Mouse (Mus musculus) gastrocnemius, postnatal 14 days (tissue): Measurements from ENCODE around the gene Tekt5. TPM values are rescaled to one million over a fixed set of nuclear protein-coding genes. Genes with fewer than 3 reads are reported as not detected.

Source experiments
- DNase-seq: peaks from one replicate; pipeline ENCODE4 v3.0.0; 2021; ENCODE audit warnings: mixed read lengths
- intact Hi-C: fragments of 180-260 bp; cut with DNase I; formaldehyde crosslinking; loops from one replicate; pipeline ENCODE4 v1.15.1; 2025; ENCODE audit warnings: low total_unique reads
- long read RNA-seq, 2 experiments: library from polyadenylated mRNA; stranded (forward); transcript quantifications; one replicate each; pipeline ENCODE4 v2.0.0; 2021
- total RNA-seq, 2 experiments: library from RNA; stranded (reverse); gene quantifications; 2 replicates each; pipeline ENCODE4 v1.2.3; 2021

Tekt5 gene
- under 1 TPM in 1 of 2 experiments, not detected in 1; 0.18 TPM for total RNA-seq
- long read RNA-seq, experiment 1, result 0 reads
- long read RNA-seq, experiment 2, result 0 reads

DNA sequence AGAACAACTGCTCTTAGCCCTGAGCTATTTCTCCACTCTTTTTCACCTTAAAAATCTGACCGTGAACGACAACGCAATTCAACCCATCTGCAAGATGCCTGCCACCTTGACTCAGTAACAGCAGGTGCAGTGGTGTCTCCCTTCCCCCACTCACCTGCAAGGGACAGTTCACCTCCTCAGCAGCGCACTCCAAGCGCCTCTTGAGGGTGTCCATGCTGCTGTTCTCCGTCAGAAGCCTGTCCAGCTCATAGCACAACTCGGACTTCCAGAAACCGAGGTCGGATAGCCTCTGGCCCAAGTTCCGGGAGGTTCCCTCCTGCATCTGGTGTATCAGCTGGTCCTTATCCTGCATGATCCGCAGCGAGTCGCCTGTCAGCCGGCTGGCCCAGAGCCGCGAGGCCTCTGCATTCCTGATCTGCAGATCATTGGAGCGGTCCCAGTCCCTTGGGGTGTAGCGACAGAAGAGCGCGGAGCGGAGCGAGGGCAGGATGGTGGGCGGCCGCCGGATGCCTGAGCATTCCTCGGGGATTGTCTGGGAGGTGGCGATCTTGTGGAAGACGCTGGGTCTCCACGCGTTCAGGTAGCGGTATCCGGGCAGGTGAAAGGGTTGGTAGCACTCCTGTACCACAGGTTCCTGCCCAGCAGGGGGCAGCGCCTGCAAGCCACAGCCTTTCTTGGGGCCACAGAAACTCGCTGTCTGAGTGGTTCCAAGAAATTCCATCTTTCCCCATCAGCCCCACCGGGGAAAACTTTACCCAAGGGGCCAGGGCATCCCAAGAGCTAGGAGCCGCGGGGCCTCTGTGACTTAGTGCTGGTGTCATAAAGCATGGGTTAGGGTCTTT lies at the start of gene Tekt5:
TSS of gene Tekt5 (minus strand) at position 792 of the 842 bp plus-strand sequence.
- intact Hi-C loops, result loop anchor here (5.0 kb wide), 1 partner anchor 113 kb away; no protein-coding TSS in a partner anchor
- DNase-seq, result peak; percentile 55

DNA sequence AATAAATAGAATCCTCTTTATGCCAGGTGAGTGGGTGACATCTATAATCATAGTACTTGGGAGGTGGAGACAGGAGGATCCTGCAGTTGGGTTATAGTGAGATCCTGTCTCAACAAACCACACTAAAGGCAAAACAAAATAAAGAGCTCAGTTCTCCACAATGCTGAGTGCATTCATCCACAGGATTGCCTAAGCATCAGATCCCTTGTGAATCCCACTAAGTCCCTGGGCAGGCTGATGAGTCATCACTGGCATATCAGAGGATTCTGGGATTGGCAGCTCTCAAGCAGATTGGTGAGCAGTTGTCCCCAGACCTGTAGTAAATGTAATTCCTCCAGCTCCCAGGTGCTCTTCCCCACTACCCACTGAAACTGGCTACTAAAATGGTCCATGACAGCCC lies 48.4 kb upstream of the Tekt5 start:
- DNase-seq, result no peak
- intact Hi-C loops, result no loop called here

- intact Hi-C loops, result no loop called here
- DNase-seq, result no peak
These were observed 46.5 kb upstream of the Tekt5 start for GRCm38 (mm10) chr16:10441761-10442160.

- intact Hi-C loops, result no loop called here
- DNase-seq, result no peak
These were observed 46.0 kb upstream of the Tekt5 start for GRCm38 (mm10) chr16:10441328-10441727.

GRCm38 (mm10) chr16:10438055-10438454 lies 42.8 kb upstream of the Tekt5 start:
- DNase-seq, result no peak
- intact Hi-C loops, result no loop called here

GRCm38 (mm10) chr16:10436166-10436565 lies 40.9 kb upstream of the Tekt5 start:
- intact Hi-C loops, result no loop called here
- no peak for DNase-seq

DNA sequence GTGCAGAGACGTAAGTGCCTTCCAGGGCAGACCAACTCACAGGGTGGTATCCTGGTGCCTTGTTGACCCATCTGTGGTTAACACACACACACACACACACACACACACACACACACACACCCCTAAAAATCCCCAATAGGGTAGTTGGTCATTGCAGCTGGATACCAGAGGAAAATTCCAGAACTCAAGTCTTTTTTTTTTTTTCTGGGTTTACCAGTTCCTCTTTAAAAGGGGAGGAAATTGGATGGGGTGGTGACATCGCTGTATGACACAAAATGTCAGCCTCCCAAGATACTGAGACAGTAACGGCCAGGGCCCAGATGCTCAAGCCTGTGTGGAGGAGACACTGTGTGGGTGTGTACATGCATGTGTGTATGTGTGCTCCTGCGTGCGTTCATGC lies 38.1 kb upstream of the Tekt5 start:
- intact Hi-C loops, result no loop called here
- DNase-seq, result no peak

- no peak for DNase-seq
- intact Hi-C loops, result no loop called here
These were observed 37.1 kb upstream of the Tekt5 start for GRCm38 (mm10) chr16:10432387-10432786.

DNA sequence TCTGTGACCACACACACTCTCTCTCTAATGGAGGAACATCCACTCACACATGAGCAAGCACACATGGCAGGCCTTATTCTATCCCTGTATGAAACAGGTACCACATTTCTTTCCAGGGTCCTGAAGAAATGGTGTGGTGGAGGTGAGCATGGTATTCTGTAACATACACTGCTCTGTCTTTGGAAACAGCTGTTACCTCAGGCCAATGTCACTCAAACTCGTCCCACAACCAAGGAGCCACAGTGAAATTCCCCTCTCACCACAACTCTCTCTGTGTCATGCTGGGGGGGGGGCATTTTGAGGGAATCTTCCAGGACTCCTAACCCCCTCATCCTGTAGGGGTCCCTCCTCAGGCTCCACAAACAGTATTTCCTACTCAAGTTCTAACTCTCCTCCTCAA lies 36.6 kb upstream of the Tekt5 start:
- DNase-seq, result no peak
- intact Hi-C loops, result no loop called here

- intact Hi-C loops, result no loop called here
- no peak for DNase-seq
These were observed 25.3 kb upstream of the Tekt5 start for GRCm38 (mm10) chr16:10420447-10421054.

DNA sequence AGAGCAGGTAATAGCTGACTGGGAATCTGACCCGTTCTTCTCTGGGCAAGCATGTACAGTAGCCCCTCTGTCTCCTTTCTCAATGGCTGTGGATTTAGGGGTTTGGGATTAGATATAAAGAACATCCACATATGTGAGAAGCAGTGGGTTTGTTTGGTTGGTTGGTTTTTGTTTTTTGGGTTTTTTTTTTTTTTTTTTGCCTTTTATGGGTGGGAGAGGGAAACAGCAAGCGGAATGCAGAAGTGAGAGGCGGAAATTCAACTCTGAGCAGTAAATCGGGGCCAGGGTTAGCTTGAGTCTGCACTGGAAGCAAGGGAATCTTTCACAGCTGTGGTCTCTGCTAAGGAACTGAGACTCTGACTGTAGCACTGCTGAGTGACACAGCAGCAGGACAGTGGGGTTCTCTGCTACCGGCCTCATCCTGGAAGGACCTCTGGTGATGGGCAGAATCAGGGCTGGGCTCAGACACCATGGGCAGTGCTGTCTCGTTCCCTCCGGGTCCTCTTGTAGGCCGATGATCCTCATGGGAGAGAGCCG lies 22.5 kb upstream of the Tekt5 start:
- no peak for DNase-seq
- intact Hi-C loops, result loop anchor here (5.0 kb wide), 1 partner anchor 105 kb away; no protein-coding TSS in a partner anchor

GRCm38 (mm10) chr16:10416866-10417265 lies 21.6 kb upstream of the Tekt5 start:
- DNase-seq, result no peak
- intact Hi-C loops, result loop anchor here (5.0 kb wide), 1 partner anchor 105 kb away; no protein-coding TSS in a partner anchor

DNA sequence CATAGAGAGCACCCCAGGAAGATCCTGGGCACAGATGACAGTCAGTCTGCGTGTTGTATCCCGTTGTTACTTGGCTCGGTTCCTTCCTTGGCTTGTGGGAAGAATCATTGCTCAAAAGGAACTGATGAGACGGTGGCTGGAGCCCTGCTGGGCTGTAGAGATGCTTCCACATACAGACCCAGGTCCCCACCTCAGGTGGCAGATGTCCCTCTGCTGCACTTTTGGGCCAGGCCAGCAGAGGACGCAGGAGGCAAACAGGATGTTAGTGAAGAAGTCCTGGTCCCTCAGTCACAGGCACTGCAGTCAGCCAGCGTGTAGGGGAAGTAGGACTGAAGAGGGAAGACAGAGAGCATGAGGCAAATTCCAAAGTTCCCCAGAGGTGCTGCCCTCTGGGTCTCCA lies 20.7 kb upstream of the Tekt5 start:
- peak; percentile 22 for DNase-seq
- intact Hi-C loops, result loop anchor here (5.0 kb wide), 1 partner anchor 106 kb away; no protein-coding TSS in a partner anchor

DNA sequence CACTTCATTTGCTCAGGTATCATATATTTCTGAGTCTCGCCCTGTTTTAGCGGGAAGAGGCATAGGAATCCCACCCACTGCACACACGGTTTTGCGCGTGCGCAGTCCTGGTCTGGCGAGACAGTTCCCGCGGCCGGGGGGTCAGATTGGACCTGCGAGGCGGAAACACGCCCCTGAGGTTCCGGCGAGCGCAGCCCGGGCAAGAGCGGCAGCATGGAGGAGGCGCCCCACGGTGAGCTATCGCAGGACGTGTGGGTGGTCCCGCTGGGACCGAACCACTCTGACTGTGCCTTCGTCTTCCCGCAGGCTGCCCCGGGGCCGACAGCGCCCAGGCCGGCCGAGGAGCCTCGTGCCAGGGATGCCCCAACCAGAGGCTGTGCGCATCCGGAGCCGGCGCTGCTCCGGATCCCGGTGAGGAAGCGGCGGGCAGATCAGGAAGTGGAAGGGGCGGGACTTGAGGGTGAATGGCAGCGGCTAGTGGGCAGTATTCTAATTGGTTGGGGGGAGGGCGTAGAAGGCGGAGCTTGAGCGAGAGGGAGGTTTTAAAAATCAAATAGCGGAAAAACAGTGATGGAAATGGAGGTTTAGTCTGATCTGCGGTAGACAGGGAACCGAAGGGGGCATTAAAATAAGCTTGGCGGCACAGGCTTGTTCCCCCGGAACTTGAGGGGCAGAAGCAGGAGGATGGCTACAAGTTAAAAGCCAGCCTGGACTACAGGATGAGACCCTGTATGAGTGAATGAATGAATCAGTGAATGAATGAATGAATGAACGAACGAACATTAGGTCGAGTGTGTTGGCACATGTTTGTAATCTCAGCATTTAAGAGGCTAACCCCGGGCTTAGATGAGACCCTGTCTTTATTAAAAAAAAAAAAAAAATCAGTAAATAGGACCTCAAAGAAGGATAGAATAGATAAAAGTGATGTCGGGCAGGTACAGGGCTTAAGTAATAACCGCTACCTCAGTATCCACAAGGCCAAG lies 16.8 kb upstream of the Tekt5 start, which contains the start of gene Nubp1:
TSS of gene Nubp1 (plus strand) at position 185 of the 983 bp plus-strand sequence.
- DNase-seq, result peak; percentile 92
- intact Hi-C loops, result no loop called here

DNA sequence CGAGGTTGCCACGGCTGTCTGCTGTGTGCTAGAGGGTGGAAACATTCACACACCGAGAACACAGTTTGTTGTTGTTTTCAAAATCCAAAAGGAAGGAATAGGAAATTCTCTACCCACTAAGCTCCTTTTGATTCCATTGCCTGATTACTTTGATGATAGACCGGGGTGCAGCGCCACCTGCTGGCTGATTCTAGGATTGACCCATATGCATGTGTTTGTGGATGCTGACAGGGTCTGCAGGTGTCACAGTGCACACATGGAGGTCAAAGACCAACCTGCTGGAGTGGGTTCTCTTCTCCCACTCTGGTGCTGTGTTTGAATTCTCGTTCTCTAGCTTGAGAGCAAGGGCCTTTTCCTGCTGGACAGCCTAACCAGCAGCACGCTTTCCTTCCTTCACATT lies 3.9 kb upstream of the Tekt5 start:
- peak; percentile 74 for DNase-seq
- intact Hi-C loops, result loop anchor here (5.0 kb wide), 1 partner anchor 117 kb away; no protein-coding TSS in a partner anchor

GRCm38 (mm10) chr16:10398755-10399154 lies 3.5 kb upstream of the Tekt5 start:
- intact Hi-C loops, result loop anchor here (5.0 kb wide), 1 partner anchor 116 kb away; no protein-coding TSS in a partner anchor
- DNase-seq, result no peak

DNA sequence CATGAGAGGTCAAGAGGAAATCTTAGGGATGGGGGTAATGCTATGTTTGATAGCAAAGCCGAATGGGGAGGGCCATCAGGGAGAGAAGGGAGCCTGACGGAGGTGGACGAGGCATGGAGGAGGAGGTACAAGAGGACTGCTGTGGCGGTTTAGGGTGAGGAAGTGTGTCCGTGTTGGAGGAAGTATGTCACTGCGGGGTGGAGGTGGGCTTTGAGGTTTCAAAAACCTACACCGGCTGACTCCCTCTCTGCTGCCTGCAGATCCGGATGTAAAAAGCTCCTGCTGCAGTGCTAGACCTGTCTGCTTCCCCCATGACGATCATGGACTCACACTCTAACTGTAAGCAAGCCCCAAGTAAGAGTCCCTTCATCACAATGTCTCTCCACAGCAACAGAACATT lies 2.7 kb downstream of the Tekt5 start:
- intact Hi-C loops, result no loop called here
- no peak for DNase-seq

DNA sequence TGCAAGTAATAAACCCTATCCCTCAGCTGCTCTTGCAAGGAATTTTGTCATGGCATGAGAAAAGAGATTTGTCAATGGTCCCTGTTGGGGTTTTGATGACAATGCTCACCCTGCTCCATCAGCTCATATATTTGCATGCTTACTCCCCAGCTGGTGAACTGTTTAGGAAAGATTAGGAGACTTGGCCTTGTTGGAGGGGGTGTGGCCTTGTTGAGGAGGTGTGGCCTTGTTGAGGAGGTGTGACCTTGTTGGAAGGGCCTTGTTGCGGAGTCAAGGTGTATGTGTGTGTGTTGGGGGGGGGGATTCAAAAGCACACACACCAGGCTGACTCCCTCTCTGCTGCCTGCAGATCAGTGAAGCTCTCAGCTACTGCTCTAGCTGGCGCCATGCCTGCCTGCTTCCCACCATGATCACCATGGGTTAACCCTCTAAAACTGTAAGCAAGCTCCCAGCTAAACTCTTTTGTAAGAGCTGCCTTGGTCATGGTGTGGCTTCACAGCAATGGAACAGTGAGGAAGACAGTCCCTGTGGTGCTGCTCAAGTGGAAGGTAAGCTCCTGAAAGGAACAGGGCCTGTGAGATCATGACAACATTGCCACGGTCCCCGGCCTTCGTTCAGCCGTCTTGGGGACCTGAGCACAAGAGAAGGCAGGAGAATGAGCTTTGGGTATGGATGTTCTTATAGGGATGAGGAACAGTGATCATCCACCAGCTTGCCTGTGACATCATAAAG lies 6.5 kb downstream of the Tekt5 start:
- intact Hi-C loops, result no loop called here
- no peak for DNase-seq
